ENCODE assay signal across 12 mouse cellular contexts in the genomic region with DNA sequence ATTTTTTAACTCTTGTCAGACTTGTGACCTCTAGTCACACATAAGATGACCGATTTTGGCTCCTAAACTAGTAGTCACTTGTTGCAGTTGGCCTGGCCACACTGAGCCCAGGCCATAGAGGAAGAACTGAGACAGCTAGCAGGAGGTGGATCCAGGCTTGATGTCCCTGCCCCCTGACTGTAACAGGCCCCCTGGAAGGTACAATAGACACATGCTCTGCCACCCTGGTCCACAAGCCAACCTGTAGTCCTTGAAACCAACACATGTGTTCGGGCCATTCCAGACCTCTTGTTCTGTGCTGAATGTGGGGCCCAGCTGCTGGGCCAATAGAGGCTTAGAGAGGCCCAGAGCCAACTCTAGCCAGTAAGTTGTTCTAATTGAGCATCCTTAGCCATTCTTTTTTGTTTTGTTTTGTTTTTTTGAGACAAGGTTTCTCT. TPM values are rescaled to one million over a fixed set of nuclear protein-coding genes. Genes with fewer than 3 reads are reported as not detected.
A peak's percentile ranks its signal among the peaks of the same experiment; 100 is the strongest.
DNase-seq lines count a peak whose midpoint lies in the region; ATAC-seq and TF ChIP-seq lines count a peak whose summit lies in the region.
"Had no signal": no experiment of that assay in that cellular context is flagged by ENCODE, and none has a peak within 500 bp of the region (broad histone marks: within the 10 kb centered on the region; RNA-seq: fewer than 3 reads in every experiment).

No protein-coding gene starts in this region.

- H3K4me3 ChIP-seq in heart, adult 2 months = no peak overlapping the region
- H3K4me3 ChIP-seq in kidney, postnatal 0 days (replicated peaks; ENCODE audit: low read depth, low read length) = no peak overlapping the region
- H3K4me3 ChIP-seq in embryonic facial prominence, embryonic 15.5 days (replicated peaks) = no peak overlapping the region
- no peak overlapping the region for H3K4me3 ChIP-seq in macrophage (ENCODE audit: inconsistent target)
- no peak overlapping the region for H3K4me3 ChIP-seq in forebrain, postnatal 0 days (ENCODE audit: low read depth, low read length)
- H3K4me3 ChIP-seq: hindbrain, embryonic 12.5 days had no signal

- WGBS in heart, adult 2 months = 52% methylated on average over 2 of the region's 2 CpGs
- 54% methylated on average over 2 of the region's 2 CpGs for WGBS in kidney, postnatal 0 days
- WGBS in embryonic facial prominence, embryonic 15.5 days = 77% methylated on average over 2 of the region's 2 CpGs
- WGBS in macrophage (ENCODE audit: missing documents) = 68% methylated on average over 2 of the region's 2 CpGs
- 89% methylated on average over 2 of the region's 2 CpGs for WGBS in forebrain, postnatal 0 days

- TF ChIP-seq CTCF in heart, adult 2 months (IDR thresholded peaks at IDR 0.05) = no peak
- no peak for TF ChIP-seq CTCF in kidney, postnatal 0 days (IDR thresholded peaks at IDR 0.05; ENCODE audit: low read depth)
- no peak for TF ChIP-seq CTCF in forebrain, postnatal 0 days (IDR thresholded peaks at IDR 0.05; ENCODE audit: low read depth)

- intact Hi-C loops in heart, adult 2 months (cut with DNase I) = loop anchor here (2.0 kb wide), 1 partner anchor 19 kb away; no protein-coding TSS in a partner anchor

- H3K4me1 ChIP-seq in heart, adult 2 months (ENCODE audit: control insufficient read depth, insufficient read depth, low read length) = peaks cover 27% of the 10 kb centered on the region
- peaks cover 36% of the 10 kb centered on the region for H3K4me1 ChIP-seq in kidney, postnatal 0 days (replicated peaks; ENCODE audit: insufficient read depth, low read length)
- peaks cover 38% of the 10 kb centered on the region for H3K4me1 ChIP-seq in embryonic facial prominence, embryonic 15.5 days
- peaks cover 21% of the 10 kb centered on the region for H3K4me1 ChIP-seq in forebrain, postnatal 0 days (ENCODE audit: insufficient read depth)

- no peak for ATAC-seq in kidney, postnatal 0 days (replicated peaks; ENCODE audit: low FRiP score, low read depth)
- no peak for ATAC-seq in embryonic facial prominence, embryonic 15.5 days (ENCODE audit: insufficient number of reproducible peaks, low FRiP score, low TSS enrichment, low read depth)
- ATAC-seq in forebrain, postnatal 0 days = no peak

- H3K36me3 ChIP-seq in heart, adult 2 months (ENCODE audit: control insufficient read depth, insufficient read depth, low read length) = peaks cover 5% of the 10 kb centered on the region; the same call in 1 of the 2 replicates
- peaks cover 2% of the 10 kb centered on the region; the same call in 1 of the 2 replicates for H3K36me3 ChIP-seq in kidney, postnatal 0 days (ENCODE audit: insufficient read depth, low read length)
- peaks cover 14% of the 10 kb centered on the region for H3K36me3 ChIP-seq in embryonic facial prominence, embryonic 15.5 days
- peaks cover 5% of the 10 kb centered on the region for H3K36me3 ChIP-seq in macrophage (ENCODE audit: inconsistent target)
- peaks cover 22% of the 10 kb centered on the region for H3K36me3 ChIP-seq in forebrain, postnatal 0 days (ENCODE audit: insufficient read depth)

- DNase-seq in heart, adult 2 months = no peak
- DNase-seq in heart, adult 9 months (ENCODE audit: low spot score in 2 of 2) = no peak
- no peak for DNase-seq in kidney, postnatal 0 days (ENCODE audit: low spot score)
- no peak for DNase-seq in kidney, postnatal 25 days
- DNase-seq in forebrain, postnatal 0 days = no peak
- DNase-seq in adrenal gland, postnatal 25 days = no peak
- DNase-seq: cerebellum, postnatal 14 days; layer of hippocampus, adult 9-11 months; lung, adult 2 months had no signal

- H3K9ac ChIP-seq in heart, adult 2 months (ENCODE audit: low read depth, low read length) = no peak overlapping the region
- H3K9ac ChIP-seq in kidney, postnatal 0 days (ENCODE audit: low read depth, low read length) = 0 out of 2 replicates have a peak overlapping the region, but pooled peaks have one; percentile 19
- H3K9ac ChIP-seq in embryonic facial prominence, embryonic 15.5 days = no peak overlapping the region
- no peak overlapping the region for H3K9ac ChIP-seq in forebrain, postnatal 0 days
- H3K9ac ChIP-seq: hindbrain, embryonic 12.5 days had no signal

- no peaks in the 10 kb centered on the region for H3K9me3 ChIP-seq in kidney, postnatal 0 days (replicated peaks; ENCODE audit: low read length)
- H3K9me3 ChIP-seq in embryonic facial prominence, embryonic 15.5 days (replicated peaks) = no peaks in the 10 kb centered on the region
- no peaks in the 10 kb centered on the region for H3K9me3 ChIP-seq in forebrain, postnatal 0 days (ENCODE audit: low read length)
- H3K9me3 ChIP-seq: hindbrain, embryonic 12.5 days had no signal

- H3K4me2 ChIP-seq in kidney, postnatal 0 days (ENCODE audit: low read length) = no peak overlapping the region
- H3K4me2 ChIP-seq in embryonic facial prominence, embryonic 15.5 days (replicated peaks) = no peak overlapping the region
- no peak overlapping the region for H3K4me2 ChIP-seq in forebrain, postnatal 0 days (ENCODE audit: low read depth)
- H3K4me2 ChIP-seq: hindbrain, embryonic 12.5 days had no signal

- H3K79me2 ChIP-seq in heart, adult 2 months (replicated peaks; ENCODE audit: control insufficient read depth, insufficient read depth, low read length) = no peaks in the 10 kb centered on the region; the same call in 1 of the 2 replicates
- peaks cover 5% of the 10 kb centered on the region for H3K79me2 ChIP-seq in macrophage (ENCODE audit: inconsistent target)

- no peaks in the 10 kb centered on the region for H3K27me3 ChIP-seq in heart, adult 2 months (ENCODE audit: control insufficient read depth, insufficient read depth, low read length)
- no peaks in the 10 kb centered on the region for H3K27me3 ChIP-seq in kidney, postnatal 0 days (ENCODE audit: insufficient read depth, low read length)
- H3K27me3 ChIP-seq in embryonic facial prominence, embryonic 15.5 days = no peaks in the 10 kb centered on the region
- no peaks in the 10 kb centered on the region for H3K27me3 ChIP-seq in forebrain, postnatal 0 days (ENCODE audit: insufficient read depth, low read length)
- H3K27me3 ChIP-seq: hindbrain, embryonic 12.5 days had no signal

- H3K27ac ChIP-seq in heart, adult 2 months = peak overlapping the region; percentile 99
- H3K27ac ChIP-seq in kidney, postnatal 0 days = peak overlapping the region; percentile 99
- peak overlapping the region; percentile 99 for H3K27ac ChIP-seq in embryonic facial prominence, embryonic 15.5 days (replicated peaks)
- peak overlapping the region; percentile 100 for H3K27ac ChIP-seq in macrophage
- no peak overlapping the region for H3K27ac ChIP-seq in forebrain, postnatal 0 days (ENCODE audit: low read depth, low read length)
- H3K27ac ChIP-seq: hindbrain, embryonic 12.5 days had no signal

- no peak for TF ChIP-seq POLR2A in heart, adult 2 months (IDR thresholded peaks at IDR 0.05; ENCODE audit: insufficient read depth, low read depth, low read length)

- TF ChIP-seq EP300 in heart, adult 2 months (IDR thresholded peaks at IDR 0.05; ENCODE audit: insufficient read depth, low read depth, low read length) = no peak

RNA-seq across cellular contexts. Expression of a gene that starts 2.4 kb away (rescaled TPM):
- total RNA-seq in heart, adult 2 months (2021) = 100 to 1,000 TPM; 176 to 229 TPM
- 199 and 208 TPM in 2 replicates for polyA plus RNA-seq in heart, adult 2 months (2012; rRNA removed)
- 75.8 and 85.5 TPM in 2 replicates for polyA plus RNA-seq in kidney, postnatal 0 days (2015; fragmentation: Nextera tagmentation; extraction: Ambion mirVana)
- polyA plus RNA-seq in embryonic facial prominence, embryonic 15.5 days (2015; fragmentation: Nextera tagmentation; extraction: Ambion mirVana) = 99.0 and 105 TPM in 2 replicates
- 100 to 1,000 TPM in 1 of 26 experiments, 10 to 100 TPM in 22, 1 to 10 TPM in 3; 7.0 to 106 (median 37.3) TPM for total RNA-seq in macrophage (2018; cell fraction: chromatin; rRNA removed)
- total RNA-seq in macrophage (2018; cell fraction: cytosol; rRNA removed) = 100 to 1,000 TPM in 18 of 26 experiments, 10 to 100 TPM in 8; 59.8 to 198 (median 116) TPM
- total RNA-seq in macrophage (2018; cell fraction: nucleus; rRNA removed) = 100 to 1,000 TPM in 2 of 26 experiments, 10 to 100 TPM in 24; 19.5 to 123 (median 68.6) TPM
- polyA plus RNA-seq in macrophage (2018) = 75.7 to 134 TPM (median 82.8 TPM) in 3 replicates
- total RNA-seq in forebrain, postnatal 0 days (2014; rRNA removed) = 55.2 and 69.8 TPM in 2 replicates
- 42.4 and 43.6 TPM in 2 replicates for polyA plus RNA-seq in forebrain, postnatal 0 days (2015; fragmentation: Nextera tagmentation; extraction: Ambion mirVana)
- 155 and 164 TPM in 2 replicates for total RNA-seq in adrenal gland, postnatal 25 days (2021)

RNA-seq across cellular contexts. Expression of a gene that starts 21.5 kb away (rescaled TPM):
- 1 to 10 TPM; 7.4 to 7.6 TPM for total RNA-seq in heart, adult 2 months (2021)
- polyA plus RNA-seq in heart, adult 2 months (2012; rRNA removed) = 11.7 and 13.6 TPM in 2 replicates
- 22.3 and 26.7 TPM in 2 replicates for polyA plus RNA-seq in kidney, postnatal 0 days (2015; fragmentation: Nextera tagmentation; extraction: Ambion mirVana)
- polyA plus RNA-seq in embryonic facial prominence, embryonic 15.5 days (2015; fragmentation: Nextera tagmentation; extraction: Ambion mirVana) = 48.2 and 51.8 TPM in 2 replicates
- 10 to 100 TPM; 24.0 to 85.6 (median 50.0) TPM for total RNA-seq in macrophage (2018; cell fraction: chromatin; rRNA removed)
- total RNA-seq in macrophage (2018; cell fraction: cytosol; rRNA removed) = 10 to 100 TPM; 42.5 to 58.5 (median 53.2) TPM
- total RNA-seq in macrophage (2018; cell fraction: nucleus; rRNA removed) = 10 to 100 TPM; 29.7 to 68.5 (median 43.5) TPM
- polyA plus RNA-seq in macrophage (2018) = 34.5 to 48.6 TPM (median 44.2 TPM) in 3 replicates
- total RNA-seq in forebrain, postnatal 0 days (2014; rRNA removed) = 54.1 and 57.8 TPM in 2 replicates
- 38.9 and 45.9 TPM in 2 replicates for polyA plus RNA-seq in forebrain, postnatal 0 days (2015; fragmentation: Nextera tagmentation; extraction: Ambion mirVana)
- 15.2 and 18.8 TPM in 2 replicates for total RNA-seq in adrenal gland, postnatal 25 days (2021)

RNA-seq across cellular contexts. Expression of a gene that starts 21.7 kb away (rescaled TPM):
- 1 to 10 TPM; 3.4 to 3.8 TPM for total RNA-seq in heart, adult 2 months (2021)
- polyA plus RNA-seq in heart, adult 2 months (2012; rRNA removed) = 13.3 and 15.6 TPM in 2 replicates
- polyA plus RNA-seq in kidney, postnatal 0 days (2015; fragmentation: Nextera tagmentation; extraction: Ambion mirVana) = 22.4 and 24.5 TPM in 2 replicates
- 27.0 and 28.0 TPM in 2 replicates for polyA plus RNA-seq in embryonic facial prominence, embryonic 15.5 days (2015; fragmentation: Nextera tagmentation; extraction: Ambion mirVana)
- total RNA-seq in macrophage (2018; cell fraction: chromatin; rRNA removed) = 10 to 100 TPM in 24 of 26 experiments, 1 to 10 TPM in 2; 6.5 to 49.9 (median 24.1) TPM
- 1 to 10 TPM; 1.4 to 4.2 (median 2.3) TPM for total RNA-seq in macrophage (2018; cell fraction: cytosol; rRNA removed)
- 10 to 100 TPM in 15 of 26 experiments, 1 to 10 TPM in 11; 3.1 to 26.8 (median 11.3) TPM for total RNA-seq in macrophage (2018; cell fraction: nucleus; rRNA removed)
- 1.9 to 5.5 TPM (median 2.3 TPM) in 3 replicates for polyA plus RNA-seq in macrophage (2018)
- total RNA-seq in forebrain, postnatal 0 days (2014; rRNA removed) = 37.9 and 39.5 TPM in 2 replicates
- 34.4 and 36.7 TPM in 2 replicates for polyA plus RNA-seq in forebrain, postnatal 0 days (2015; fragmentation: Nextera tagmentation; extraction: Ambion mirVana)
- 21.6 and 37.1 TPM in 2 replicates for total RNA-seq in adrenal gland, postnatal 25 days (2021)

RNA-seq across cellular contexts. Expression of a gene that starts 23.4 kb away (rescaled TPM):
- total RNA-seq in heart, adult 2 months (2021) = 10 to 100 TPM; 43.7 to 44.2 TPM
- polyA plus RNA-seq in heart, adult 2 months (2012; rRNA removed) = 57.3 and 60.1 TPM in 2 replicates
- 62.7 and 64.5 TPM in 2 replicates for polyA plus RNA-seq in kidney, postnatal 0 days (2015; fragmentation: Nextera tagmentation; extraction: Ambion mirVana)
- polyA plus RNA-seq in embryonic facial prominence, embryonic 15.5 days (2015; fragmentation: Nextera tagmentation; extraction: Ambion mirVana) = 82.2 and 82.7 TPM in 2 replicates
- total RNA-seq in macrophage (2018; cell fraction: chromatin; rRNA removed) = 10 to 100 TPM in 15 of 26 experiments, 1 to 10 TPM in 11; 1.8 to 28.3 (median 14.1) TPM
- total RNA-seq in macrophage (2018; cell fraction: cytosol; rRNA removed) = 10 to 100 TPM; 15.2 to 30.1 (median 24.2) TPM
- 10 to 100 TPM in 14 of 26 experiments, 1 to 10 TPM in 12; 4.9 to 21.9 (median 10.8) TPM for total RNA-seq in macrophage (2018; cell fraction: nucleus; rRNA removed)
- 16.9 to 26.0 TPM (median 21.9 TPM) in 3 replicates for polyA plus RNA-seq in macrophage (2018)
- 105 and 131 TPM in 2 replicates for total RNA-seq in forebrain, postnatal 0 days (2014; rRNA removed)
- polyA plus RNA-seq in forebrain, postnatal 0 days (2015; fragmentation: Nextera tagmentation; extraction: Ambion mirVana) = 70.4 and 77.6 TPM in 2 replicates
- total RNA-seq in adrenal gland, postnatal 25 days (2021) = 68.4 and 79.2 TPM in 2 replicates

RNA-seq across cellular contexts. Expression of a gene that starts 57.6 kb away (rescaled TPM):
- 100 to 1,000 TPM; 117 to 130 TPM for total RNA-seq in heart, adult 2 months (2021)
- polyA plus RNA-seq in heart, adult 2 months (2012; rRNA removed) = 125 and 130 TPM in 2 replicates
- 137 and 139 TPM in 2 replicates for polyA plus RNA-seq in kidney, postnatal 0 days (2015; fragmentation: Nextera tagmentation; extraction: Ambion mirVana)
- polyA plus RNA-seq in embryonic facial prominence, embryonic 15.5 days (2015; fragmentation: Nextera tagmentation; extraction: Ambion mirVana) = 172 and 190 TPM in 2 replicates
- total RNA-seq in macrophage (2018; cell fraction: chromatin; rRNA removed) = 10 to 100 TPM; 21.1 to 94.3 (median 56.1) TPM
- 10 to 100 TPM; 27.4 to 80.7 (median 43.5) TPM for total RNA-seq in macrophage (2018; cell fraction: cytosol; rRNA removed)
- total RNA-seq in macrophage (2018; cell fraction: nucleus; rRNA removed) = 10 to 100 TPM; 22.9 to 90.8 (median 48.4) TPM
- polyA plus RNA-seq in macrophage (2018) = 66.6 to 78.0 TPM (median 74.8 TPM) in 3 replicates
- total RNA-seq in forebrain, postnatal 0 days (2014; rRNA removed) = 127 and 135 TPM in 2 replicates
- polyA plus RNA-seq in forebrain, postnatal 0 days (2015; fragmentation: Nextera tagmentation; extraction: Ambion mirVana) = 91.8 and 94.1 TPM in 2 replicates
- 127 and 157 TPM in 2 replicates for total RNA-seq in adrenal gland, postnatal 25 days (2021)
